Mouse (Mus musculus): ENCODE measurements around the gene Igsf8. TPM values are rescaled to one million over a fixed set of nuclear protein-coding genes. Genes with fewer than 3 reads are reported as not detected.
A peak's percentile ranks its signal among the peaks of the same experiment; 100 is the strongest.

The Igsf8 gene
- total RNA-seq, 1 experiment from 2014 or later, result 48.7 TPM

DNA sequence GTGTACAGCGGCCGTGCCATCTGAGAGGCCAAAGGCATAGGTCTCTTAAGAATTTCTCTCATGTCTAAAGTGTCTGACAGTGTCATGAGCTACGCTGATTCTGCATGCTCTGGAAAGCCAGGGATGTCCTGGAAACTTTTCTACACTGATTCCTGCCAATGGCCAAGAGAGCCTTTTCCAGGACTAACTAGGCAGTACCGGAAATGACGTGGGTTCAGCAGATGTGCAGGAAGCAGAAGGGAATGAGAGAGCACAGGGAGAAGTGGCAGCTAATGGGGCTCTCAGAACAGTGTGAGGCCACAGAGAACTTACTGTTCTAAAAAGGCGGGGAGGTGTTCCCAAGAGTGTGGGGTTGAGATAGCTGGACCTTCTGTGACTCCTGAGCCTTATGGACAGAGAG lies 11.9 kb downstream of the Igsf8 start:
- DNase-seq, result no peak

GRCm38 (mm10) chr1:172274116-172274515 lies 12.7 kb downstream of the Igsf8 start:
- DNase-seq, result no peak

GRCm38 (mm10) chr1:172274547-172274946 lies 13.1 kb downstream of the Igsf8 start:
- no peak for DNase-seq

DNA sequence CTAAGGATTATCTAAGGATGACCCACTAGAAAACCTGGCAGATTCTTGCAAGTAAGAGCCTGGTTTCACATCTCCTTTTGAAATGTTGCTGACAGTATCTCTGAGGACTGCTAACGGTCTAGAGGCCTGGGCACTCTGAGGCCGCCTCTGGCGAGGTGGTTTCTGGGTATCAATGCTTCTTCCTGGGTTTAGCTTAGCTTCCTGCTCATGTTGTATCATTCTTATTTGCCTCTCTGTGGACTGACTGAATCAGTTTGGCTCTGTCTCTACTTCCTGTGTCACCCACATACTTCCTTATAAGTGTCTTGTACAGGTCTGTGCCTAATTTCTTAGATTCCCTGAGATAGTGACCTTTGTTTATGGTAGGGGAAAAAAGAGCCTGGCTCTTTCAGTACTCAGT lies 15.7 kb downstream of the Igsf8 start:
- no peak for DNase-seq

DNA sequence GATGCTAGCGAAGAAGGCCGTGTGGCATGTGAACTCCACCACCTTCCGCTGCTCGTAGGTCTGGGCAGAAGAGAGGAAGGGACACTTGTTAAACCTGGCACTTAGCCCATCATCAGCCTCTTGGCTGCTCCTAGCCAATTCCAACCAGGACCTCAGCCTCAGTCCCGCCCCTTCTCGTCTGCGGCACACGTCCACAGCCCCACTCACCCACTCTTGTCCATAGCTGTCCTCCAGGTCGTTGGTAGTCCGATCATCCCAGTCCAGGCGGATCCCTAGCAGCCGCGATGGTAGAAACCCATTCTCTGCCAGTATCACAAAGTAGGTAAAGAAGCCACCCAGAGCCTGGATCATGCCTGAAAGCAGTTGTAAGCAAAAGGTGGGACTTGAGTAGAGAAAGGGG lies 16.9 kb downstream of the Igsf8 start:
- DNase-seq, result no peak

GRCm38 (mm10) chr1:172279768-172280509 lies 18.5 kb downstream of the Igsf8 start:
- DNase-seq, result no peak

DNA sequence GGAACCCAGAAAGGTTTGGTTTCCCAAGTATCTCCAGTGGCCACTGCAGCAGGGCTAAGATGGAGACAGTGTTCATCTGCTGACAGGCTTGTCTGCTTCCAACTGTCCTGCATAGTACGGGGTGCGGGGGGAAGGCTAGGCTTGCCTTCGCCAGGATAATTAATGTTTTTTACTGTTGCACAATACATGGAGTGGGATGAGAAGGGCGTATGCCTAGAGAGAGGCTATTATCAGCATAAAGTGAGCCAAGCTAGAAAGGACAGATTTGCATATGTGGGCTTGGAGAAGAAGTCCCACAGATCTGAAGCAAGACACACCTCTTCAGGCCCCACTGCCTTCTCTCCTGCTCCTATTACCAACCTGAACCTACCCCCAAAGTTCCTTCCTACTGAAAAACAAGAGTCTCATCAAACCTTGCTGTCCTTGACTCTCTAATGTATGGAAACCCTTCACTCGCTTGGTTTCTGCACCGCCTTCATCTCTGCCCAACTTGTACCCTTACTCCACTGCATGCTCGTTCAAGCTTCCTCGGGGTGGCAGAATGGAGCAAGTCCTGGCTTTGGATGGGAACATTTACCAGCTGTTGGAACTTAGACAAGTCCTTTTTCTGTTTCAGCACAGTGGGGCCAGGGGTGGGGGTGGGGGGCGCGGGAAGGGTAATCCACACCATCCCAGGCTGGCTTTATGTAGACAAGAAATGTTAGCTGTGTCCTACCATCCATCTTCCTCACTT lies 20.2 kb downstream of the Igsf8 start:
- DNase-seq, result no peak

- no peak for DNase-seq
Observed at GRCm38 (mm10) chr1:172283073-172283472, 21.6 kb downstream of the Igsf8 start.

DNA sequence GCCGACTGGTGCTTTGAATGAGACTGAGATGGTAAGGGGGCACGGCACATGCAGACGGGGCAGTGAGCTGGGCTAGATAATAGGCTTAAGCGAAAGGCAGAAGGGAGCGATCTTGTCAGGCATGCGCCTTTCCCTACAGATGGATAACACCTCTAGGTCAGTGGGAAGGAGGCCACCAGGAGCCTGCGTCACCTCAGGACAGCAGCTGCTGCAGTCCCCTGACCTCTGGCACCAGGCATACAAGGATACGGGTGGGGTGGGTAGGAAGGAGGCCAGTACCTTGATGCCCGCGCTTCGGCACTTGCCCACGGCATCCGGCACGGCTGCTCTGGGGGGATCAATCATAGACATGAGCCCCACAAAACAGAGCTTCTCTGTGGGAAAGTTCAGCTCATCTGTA lies 22.8 kb downstream of the Igsf8 start:
- no peak for DNase-seq

DNA sequence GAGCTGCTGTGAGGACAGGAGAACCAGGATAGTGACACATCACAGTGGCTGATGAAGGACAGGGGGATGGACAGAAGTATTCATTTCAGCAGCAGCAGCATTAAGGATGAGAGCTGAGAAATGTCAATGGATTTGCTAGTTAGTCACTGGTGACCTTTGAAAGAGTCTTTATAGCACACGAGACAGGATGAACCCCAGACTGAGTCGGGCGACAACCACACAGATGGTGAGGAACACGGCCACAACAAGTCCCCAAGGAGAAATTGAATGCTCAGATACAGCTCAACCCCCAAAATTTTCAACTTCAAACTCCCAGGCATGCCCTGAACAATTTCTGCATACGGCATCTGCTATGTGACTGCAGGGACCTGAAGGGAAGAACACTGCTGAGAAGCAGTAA lies 25.3 kb downstream of the Igsf8 start:
- no peak for DNase-seq

DNA sequence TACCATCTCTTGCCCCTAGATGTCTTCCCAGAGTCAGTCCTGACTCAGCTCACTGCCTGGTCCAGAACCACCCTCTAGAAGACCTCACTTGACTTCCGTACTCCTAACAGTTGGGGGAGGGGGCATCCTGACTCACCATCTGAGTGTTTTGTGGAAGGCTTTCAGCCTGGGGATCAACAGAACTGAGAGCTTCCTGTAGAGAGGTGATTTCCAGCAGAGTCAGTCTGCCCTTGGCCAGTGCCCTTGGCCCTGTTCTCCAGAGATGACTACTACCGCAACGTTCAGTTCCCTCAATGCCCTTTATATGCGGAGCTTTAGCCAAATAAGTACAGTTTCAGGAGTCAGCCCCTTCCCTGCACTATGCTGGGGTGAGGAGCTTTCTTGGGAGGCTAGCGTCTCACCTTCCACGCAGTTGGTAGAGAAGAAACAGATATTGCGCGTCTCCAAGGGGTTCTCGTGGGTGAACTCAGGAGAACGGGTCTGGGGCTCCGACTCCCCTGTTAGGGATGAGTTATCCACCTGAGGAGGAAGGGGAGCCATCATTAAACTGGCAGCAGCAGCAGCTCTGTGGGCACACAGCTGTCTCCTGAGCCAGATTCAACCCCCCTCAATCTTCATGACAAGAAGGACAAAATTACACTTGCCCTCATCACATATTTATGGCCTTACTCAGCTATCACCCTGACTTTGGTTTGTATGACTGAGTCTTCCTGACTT lies 27.6 kb downstream of the Igsf8 start:
- peak; percentile 57 for DNase-seq

GRCm38 (mm10) chr1:172289617-172289946 lies 28.1 kb downstream of the Igsf8 start:
- no peak for DNase-seq

DNA sequence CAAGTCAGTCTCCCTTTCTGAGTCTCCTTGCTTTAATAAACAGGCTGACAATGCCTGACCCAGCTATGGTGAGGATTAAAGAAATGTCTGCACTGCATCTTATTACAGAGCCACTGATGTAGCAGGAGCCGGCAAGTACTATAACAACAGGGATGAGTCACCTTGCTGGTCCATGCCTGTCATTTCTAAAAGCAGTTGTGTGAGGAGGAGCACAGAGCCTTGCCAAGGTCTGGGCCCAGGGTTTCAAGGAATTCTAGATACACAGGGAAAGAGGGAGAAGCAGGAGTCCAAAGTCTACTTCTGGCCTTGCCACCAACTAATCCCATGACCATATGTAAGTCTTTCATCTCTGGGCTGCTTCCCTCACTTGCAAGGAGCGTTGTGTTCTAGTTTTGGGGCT lies 31.4 kb downstream of the Igsf8 start:
- no peak for DNase-seq

DNA sequence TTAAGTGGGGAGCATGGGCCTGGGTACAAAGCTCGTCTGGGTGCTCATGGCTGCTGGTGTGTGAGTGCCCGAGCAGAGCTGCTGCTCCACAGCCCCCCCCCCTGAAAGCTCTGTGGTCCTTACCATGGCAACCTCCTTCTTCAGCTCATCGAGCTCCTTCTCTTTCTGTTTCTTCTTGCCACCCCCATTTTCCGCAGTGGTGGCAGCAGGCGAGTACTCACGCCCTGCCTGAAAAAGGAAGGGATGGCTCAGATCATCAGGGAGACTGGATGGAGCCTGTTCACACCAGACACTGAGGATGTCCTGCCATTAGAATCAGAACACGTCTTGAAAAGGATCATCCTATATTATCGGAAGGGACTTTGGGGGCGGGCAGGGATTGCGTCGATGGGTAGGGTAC lies 32.0 kb downstream of the Igsf8 start:
- no peak for DNase-seq

- no peak for DNase-seq
Observed at GRCm38 (mm10) chr1:172295751-172296197, 34.3 kb downstream of the Igsf8 start.

GRCm38 (mm10) chr1:172296816-172297510 lies 35.5 kb downstream of the Igsf8 start:
- DNase-seq, result no peak

DNA sequence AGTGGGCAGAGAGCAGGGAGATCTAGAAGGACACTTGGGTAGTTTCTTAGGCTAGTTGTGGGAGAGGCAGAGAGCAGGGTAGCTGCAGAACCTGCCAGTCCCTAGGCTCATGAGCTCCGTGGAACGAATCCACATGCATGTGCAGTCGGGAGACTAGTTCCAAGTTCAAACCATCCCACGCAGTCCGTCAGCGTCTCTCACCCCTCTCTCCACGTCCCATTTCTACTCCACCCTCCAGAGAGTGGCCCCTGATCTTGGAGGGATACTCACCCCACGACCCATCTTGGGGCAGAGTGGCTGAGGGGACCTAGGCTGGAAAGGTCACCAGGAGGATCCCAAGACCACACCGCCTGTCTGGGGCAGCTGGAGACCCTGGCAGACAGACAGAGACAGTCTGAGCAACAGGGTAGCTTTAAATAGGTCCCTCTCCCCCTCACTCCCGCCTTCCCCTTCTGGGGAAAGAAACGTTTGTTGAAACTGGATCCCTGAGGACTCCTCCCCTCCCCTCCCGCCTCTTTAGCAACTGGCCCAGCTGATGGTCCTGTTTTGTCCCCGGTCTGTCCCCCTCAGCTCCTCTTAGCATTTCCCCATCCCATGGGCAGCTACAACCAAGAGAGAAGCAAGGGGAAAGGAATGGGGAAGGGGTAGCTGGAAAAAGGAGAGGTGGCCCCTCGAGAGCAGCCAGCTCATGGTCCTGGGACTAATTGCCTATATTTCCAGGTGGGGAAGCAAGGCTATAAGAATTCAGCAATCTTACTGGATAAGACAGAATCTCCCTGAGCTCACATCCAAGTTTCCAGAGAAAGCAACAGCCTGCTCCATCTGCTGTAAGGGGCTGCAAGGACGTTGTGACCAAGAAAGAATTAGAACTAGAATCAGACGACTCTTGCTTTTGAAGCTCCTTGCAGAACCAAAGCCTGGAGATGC lies 36.4 kb downstream of the Igsf8 start, which contains the start of gene Atp1a2:
Atp1a2 (minus strand) TSS at position 454 of the 927 bp plus-strand sequence.
- DNase-seq, result no peak

GRCm38 (mm10) chr1:172299528-172299927 lies 38.1 kb downstream of the Igsf8 start:
- DNase-seq, result no peak

DNA sequence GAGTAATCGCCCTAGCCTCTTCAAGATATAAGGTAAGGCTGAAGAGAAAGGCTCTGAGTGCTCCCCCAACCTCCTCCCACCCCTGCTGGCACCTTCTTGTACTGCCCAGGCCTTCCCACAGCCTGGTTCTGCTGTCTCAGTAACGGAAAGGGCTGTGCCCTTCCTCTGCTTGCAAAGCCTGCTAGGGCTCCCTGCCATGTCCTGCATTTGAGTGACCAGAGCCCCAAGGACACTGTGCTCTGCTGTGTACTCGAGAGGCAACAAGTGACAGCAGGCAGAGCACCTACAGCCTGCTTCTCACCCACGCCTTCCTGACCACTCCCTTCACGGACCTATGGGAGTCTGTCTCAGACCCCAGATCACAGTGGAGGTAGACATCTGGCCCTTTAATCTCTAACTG lies 38.8 kb downstream of the Igsf8 start:
- DNase-seq, result peak; percentile 62

DNA sequence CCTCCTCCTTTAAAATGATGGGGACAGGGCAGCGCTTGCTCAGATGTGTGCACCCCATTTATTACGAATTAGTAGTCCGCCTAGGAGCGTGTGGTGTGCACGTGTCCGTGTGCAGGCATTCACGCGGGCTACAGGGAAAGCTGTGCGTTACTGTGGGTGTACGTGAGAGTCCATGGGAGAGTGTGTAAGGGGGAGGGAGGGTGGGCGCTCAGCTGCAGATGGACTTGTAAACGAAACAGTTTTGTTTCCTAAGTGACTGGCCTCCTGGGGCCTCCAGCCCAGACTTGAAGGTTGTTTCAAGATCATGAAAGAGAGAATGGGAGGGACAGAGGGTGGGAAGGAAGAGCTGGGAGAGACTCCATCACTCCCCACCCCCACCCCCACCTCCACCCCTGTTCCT lies 39.7 kb downstream of the Igsf8 start:
- no peak for DNase-seq

DNA sequence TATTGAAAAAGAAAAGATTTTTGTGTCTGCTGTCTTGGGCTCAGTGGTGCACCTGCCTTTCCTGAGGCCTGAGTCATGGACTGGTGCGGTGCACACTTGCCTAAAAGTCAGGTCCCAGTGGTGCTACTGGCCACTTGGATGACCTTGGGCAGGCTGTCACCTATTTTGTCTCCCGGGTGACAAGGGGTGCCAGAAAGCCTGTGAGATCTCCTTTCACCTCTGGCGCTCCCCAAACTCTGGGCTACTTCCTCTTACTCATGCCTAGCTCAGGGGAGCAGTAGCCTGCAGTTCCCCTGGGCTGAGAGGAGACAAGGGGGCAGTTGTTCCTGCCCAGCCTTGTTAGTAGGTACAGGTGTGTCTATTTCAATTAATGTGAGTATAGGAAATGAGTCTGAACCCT lies 40.9 kb downstream of the Igsf8 start:
- no peak for DNase-seq
